Mouse (Mus musculus): ENCODE results near the gene Eftud2. TPM values are rescaled to one million over a fixed set of nuclear protein-coding genes. Genes with fewer than 3 reads are reported as not detected.

Eftud2 gene
- total and polyA plus RNA-seq, 3 experiments: 135 to 403 (median 216) TPM

DNA sequence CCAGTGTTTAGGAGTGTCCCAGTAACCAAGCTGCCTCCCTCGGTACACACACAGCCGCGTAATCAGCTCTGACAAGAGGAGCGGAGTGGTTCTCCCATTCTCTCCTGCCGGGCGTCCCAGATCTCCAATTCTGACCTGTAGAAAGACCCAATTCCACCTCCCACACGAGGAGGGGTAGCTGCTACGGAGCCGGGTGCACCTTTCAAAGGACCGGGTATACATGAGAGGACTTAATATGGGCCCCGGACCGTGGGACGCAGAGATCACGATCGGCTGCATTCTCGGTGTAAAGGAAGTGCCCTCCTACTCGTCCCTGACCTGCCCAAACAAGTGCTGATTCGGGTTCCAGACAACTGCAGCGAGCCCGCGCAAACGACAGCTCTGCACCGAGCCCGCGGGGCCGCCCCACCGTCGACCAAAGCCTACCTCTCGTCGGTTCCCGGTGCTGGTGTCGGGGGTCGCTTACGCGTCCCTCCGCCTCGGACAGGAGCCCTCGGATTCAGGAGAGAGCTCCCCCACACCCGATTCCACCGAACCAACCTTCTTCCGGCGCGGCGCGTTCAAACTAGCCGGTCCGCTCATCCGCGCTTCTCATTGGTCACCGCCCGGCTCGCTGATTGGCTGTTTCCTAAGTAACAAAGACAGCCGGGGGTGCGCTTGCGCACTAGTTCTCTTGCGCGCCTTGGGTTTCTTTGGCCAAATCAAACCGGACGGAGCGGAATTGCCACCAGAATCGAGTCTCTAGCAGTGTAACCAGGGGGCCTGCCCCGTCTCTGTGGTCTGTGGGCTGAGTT lies 44.0 kb upstream of the Eftud2 start, which contains the start of gene Kif18b:
Kif18b (minus strand) TSS at position 568 of the 794 bp plus-strand sequence.
- Histone ChIP-seq H3K9ac (ENCODE audit: insufficient read depth, low read depth) (peak within 1 kb of the TSS; percentile 60), H3K4me2 (ENCODE audit: insufficient read depth, low read depth, poor library complexity, severe bottlenecking) (peak within 1 kb of the TSS; percentile 63), H3K4me3 (replicated peaks in 1 of 3; ENCODE audit: low read depth in 2 of 3, low read length in 2 of 3, poor library complexity in 1 of 3) (peak within 1 kb of the TSS; percentile 71 to 83 (median 82)), H3K27me3 (replicated peaks) (peaks cover 7% of the 10 kb centered on the region), H3K27ac (ENCODE audit: insufficient read depth, low read depth) (peak within 1 kb of the TSS; percentile 89), H3K4me1 (ENCODE audit: control insufficient read depth in 1 of 2, insufficient read depth in 2 of 2) (peaks cover 11 to 36% of the 10 kb centered on the region in 2 experiments), H3K79me2 (replicated peaks; ENCODE audit: control insufficient read depth, extremely low read depth, insufficient read depth, poor library complexity, severe bottlenecking) (peaks cover 47% of the 10 kb centered on the region), H3K9me3 (replicated peaks; ENCODE audit: low read length) (peaks cover 2% of the 10 kb centered on the region), H3K36me3 (replicated peaks in 1 of 2; ENCODE audit: control insufficient read depth in 1 of 2, insufficient read depth in 1 of 2, low read length in 1 of 2) (peaks cover 0 to 24% of the 10 kb centered on the region in 2 experiments)
- no peak for TF ChIP-seq GABPA (IDR thresholded peaks at IDR 0.05; ENCODE audit: insufficient replicate concordance, low read depth, low read length)
- TF ChIP-seq UBTF (IDR thresholded peaks at IDR 0.05; ENCODE audit: low read depth, low read length): no peak
- peak; percentile 22; the same call in 1 of the 2 replicates for TF ChIP-seq MAZ (IDR thresholded peaks at IDR 0.05; ENCODE audit: low read depth, low read length)
- TF ChIP-seq POLR2AphosphoS2 (IDR thresholded peaks at IDR 0.05; ENCODE audit: low read depth, low read length): peak; percentile 79
- peak; percentile 83 for TF ChIP-seq ZMIZ1 (IDR thresholded peaks at IDR 0.05; ENCODE audit: low read depth, low read length)
- no peak for TF ChIP-seq MEF2A (IDR thresholded peaks at IDR 0.05; ENCODE audit: borderline replicate concordance, low read depth, low read length)
- peak; percentile 24; the same call in 1 of the 2 replicates for TF ChIP-seq BHLHE40 (IDR thresholded peaks at IDR 0.05; ENCODE audit: low read depth, low read length)
- TF ChIP-seq USF1 (IDR thresholded peaks at IDR 0.05; ENCODE audit: low read depth, low read length): no peak
- TF ChIP-seq ETS1 (conservative IDR thresholded peaks at IDR 0.05; ENCODE audit: low read depth, low read length): no peak
- no peak for TF ChIP-seq EP300 (IDR thresholded peaks at IDR 0.05; ENCODE audit: low read length)
- no peak for TF ChIP-seq CHD1 (IDR thresholded peaks at IDR 0.05; ENCODE audit: low read depth, low read length)
- TF ChIP-seq CTCF (conservative IDR thresholded peaks at IDR 0.05 in 1 of 2, IDR thresholded peaks at IDR 0.05 in 1 of 2; ENCODE audit: low read depth in 2 of 2, low read length in 2 of 2): no peak
- TF ChIP-seq RAD21 (IDR thresholded peaks at IDR 0.05; ENCODE audit: low read depth, low read length): no peak
- peak; percentile 64; the same call in 1 of the 2 replicates for TF ChIP-seq MAX (IDR thresholded peaks at IDR 0.05; ENCODE audit: low read length)
- no peak for TF ChIP-seq SMC3 (IDR thresholded peaks at IDR 0.05; ENCODE audit: low read depth, low read length)
- TF ChIP-seq ELF1 (IDR thresholded peaks at IDR 0.05; ENCODE audit: low read depth, low read length): peak; percentile 83
- no peak for TF ChIP-seq JUND (conservative IDR thresholded peaks at IDR 0.05; ENCODE audit: low read depth, low read length)
- no peak for TF ChIP-seq USF2 (conservative IDR thresholded peaks at IDR 0.05; ENCODE audit: low read depth, low read length)
- TF ChIP-seq POLR2A (IDR thresholded peaks at IDR 0.05; ENCODE audit: low read depth, low read length): peak; percentile 92
- no peak for TF ChIP-seq PAX5 (IDR thresholded peaks at IDR 0.05; ENCODE audit: low read length)
- TF ChIP-seq IRF4 (IDR thresholded peaks at IDR 0.05; ENCODE audit: low read depth, low read length): no peak; the same call in 1 of the 2 replicates
- TF ChIP-seq MYC (IDR thresholded peaks at IDR 0.05; ENCODE audit: low read depth, low read length): no peak
- TF ChIP-seq CHD2 (IDR thresholded peaks at IDR 0.05; ENCODE audit: low read length): peak; percentile 41; the same call in 1 of the 2 replicates
- peak; percentile 70 for TF ChIP-seq HCFC1 (IDR thresholded peaks at IDR 0.05; ENCODE audit: low read depth, low read length)
- TF ChIP-seq TCF12 (IDR thresholded peaks at IDR 0.05; ENCODE audit: low read depth, low read length): peak; percentile 75
- no peak for TF ChIP-seq ZKSCAN1 (IDR thresholded peaks at IDR 0.05; ENCODE audit: borderline replicate concordance, low read depth, low read length)
- TF ChIP-seq SIN3A (IDR thresholded peaks at IDR 0.05; ENCODE audit: low read length): peak; percentile 95
- peak; percentile 86 for TF ChIP-seq MXI1 (IDR thresholded peaks at IDR 0.05; ENCODE audit: low read depth, low read length)
- TF ChIP-seq JUN (IDR thresholded peaks at IDR 0.05; ENCODE audit: insufficient read depth, low read depth, low read length): no peak
- TF ChIP-seq E2F4 (IDR thresholded peaks at IDR 0.05; ENCODE audit: insufficient replicate concordance, low read depth, low read length): peak; percentile 87; the same call in 1 of the 2 replicates
- no peak for TF ChIP-seq ZC3H11A (IDR thresholded peaks at IDR 0.05; ENCODE audit: low read depth, low read length)
- peak; percentile 88 for TF ChIP-seq NELFE (IDR thresholded peaks at IDR 0.05; ENCODE audit: low read depth, low read length)
- TF ChIP-seq NRF1 (IDR thresholded peaks at IDR 0.05; ENCODE audit: low read depth, low read length): peak; percentile 95
- TF ChIP-seq TBP (conservative IDR thresholded peaks at IDR 0.05; ENCODE audit: low read depth, low read length): peak; percentile 53; the same call in 1 of the 2 replicates
- 0 out of 2 replicates have a peak, but pooled peaks have one; percentile 30 for TF ChIP-seq MAFK (IDR thresholded peaks at IDR 0.05; ENCODE audit: insufficient replicate concordance, low read length)
- no peak for TF ChIP-seq RCOR1 (conservative IDR thresholded peaks at IDR 0.05; ENCODE audit: low read depth, low read length)
- no peak for TF ChIP-seq ZNF384 (IDR thresholded peaks at IDR 0.05; ENCODE audit: low read depth, low read length)
- peak; percentile 36; the same call in 1 of the 2 replicates for TF ChIP-seq KAT2A (IDR thresholded peaks at IDR 0.05; ENCODE audit: insufficient replicate concordance, low read length)
- dilution Hi-C loops (cut with MboI; ENCODE audit: extremely low pct_ligation_motif_present, extremely low pct_unique_long_range_greater_than_20kb, low sequenced_read_pairs): no loop called here
- DNase-seq (ENCODE audit: extremely low read depth): peak; percentile 100
- in situ Hi-C loops (cut with MboI; ENCODE audit: low pct_ligation_motif_present, low pct_unique_long_range_greater_than_20kb, low sequenced_read_pairs): no loop called here
